Mouse (Mus musculus): ENCODE results near the gene Olfr994. TPM values are rescaled to one million over a fixed set of nuclear protein-coding genes. Genes with fewer than 3 reads are reported as not detected.

Olfr994 gene
- total RNA-seq (2021): not detected
- long read RNA-seq, experiment 1: 0 reads
- long read RNA-seq, experiment 2: 0 reads

DNA sequence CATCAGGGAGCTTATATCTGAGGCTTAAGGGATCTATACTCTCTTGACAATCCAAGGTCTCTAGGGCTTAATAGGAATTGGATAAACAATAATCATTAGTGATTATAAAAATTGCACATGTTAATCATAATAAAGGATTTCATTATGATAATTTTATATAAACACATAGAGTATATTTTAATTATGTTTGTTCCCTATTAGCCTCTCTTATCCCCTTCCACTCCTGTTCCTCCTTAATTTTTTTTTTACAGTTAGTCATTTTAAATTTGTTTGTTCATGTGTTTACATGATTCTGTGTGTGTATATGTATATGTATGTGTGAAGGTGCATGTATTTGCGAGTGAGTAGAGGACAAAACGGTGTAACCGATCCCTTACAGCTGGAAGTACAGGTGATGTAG is at the start of gene Olfr994:
Gene Olfr994 (minus strand): TSS at position 101 of the 400 bp plus-strand sequence.
- Histone ChIP-seq H3K27ac (no peak within 1 kb of the TSS), H3K4me3 (no peak within 1 kb of the TSS)
- intact Hi-C loops (cut with DNase I): no loop called here
- DNase-seq: no peak
- no peak for TF ChIP-seq CTCF (IDR thresholded peaks at IDR 0.05)

DNA sequence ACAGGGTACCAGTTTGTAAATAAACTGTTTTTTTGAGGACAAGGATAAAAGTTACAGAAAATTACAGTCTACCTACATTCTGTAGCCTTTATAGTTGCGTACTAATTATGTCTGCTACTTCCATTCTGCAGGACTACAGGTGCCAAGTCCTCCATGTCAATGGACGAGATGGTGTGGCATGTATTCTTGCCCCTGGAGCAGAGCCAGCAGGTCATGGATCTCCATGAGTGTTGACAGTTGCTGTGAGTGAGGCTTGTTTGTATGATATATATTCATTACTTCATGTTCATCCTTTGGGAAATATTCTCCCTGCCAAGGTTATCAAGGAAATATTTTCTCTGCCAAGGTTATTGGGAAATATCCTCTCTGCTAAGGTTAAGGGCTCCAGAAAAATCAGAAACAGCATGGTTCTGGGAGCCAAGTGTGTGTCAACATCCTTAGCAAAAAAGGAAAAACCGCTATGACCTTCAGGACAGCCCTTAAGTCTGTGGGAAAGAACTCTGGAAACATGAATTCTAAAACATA is 30.6 kb upstream of the Olfr994 start:
- Histone ChIP-seq H3K4me3 (no peak overlapping the region), H3K27ac (no peak overlapping the region)
- intact Hi-C loops (cut with DNase I): no loop called here
- no peak for TF ChIP-seq CTCF (IDR thresholded peaks at IDR 0.05)
- no peak for DNase-seq

- no peak for DNase-seq
- no peak for TF ChIP-seq CTCF (IDR thresholded peaks at IDR 0.05)
- intact Hi-C loops (cut with DNase I): no loop called here
These were observed 7.3 kb upstream of the Olfr994 start, which contains the start of gene Olfr995 for GRCm38 (mm10) chr2:85443539-85443938. TSS of gene Olfr995 (minus strand) at chr2:85443639.

DNA sequence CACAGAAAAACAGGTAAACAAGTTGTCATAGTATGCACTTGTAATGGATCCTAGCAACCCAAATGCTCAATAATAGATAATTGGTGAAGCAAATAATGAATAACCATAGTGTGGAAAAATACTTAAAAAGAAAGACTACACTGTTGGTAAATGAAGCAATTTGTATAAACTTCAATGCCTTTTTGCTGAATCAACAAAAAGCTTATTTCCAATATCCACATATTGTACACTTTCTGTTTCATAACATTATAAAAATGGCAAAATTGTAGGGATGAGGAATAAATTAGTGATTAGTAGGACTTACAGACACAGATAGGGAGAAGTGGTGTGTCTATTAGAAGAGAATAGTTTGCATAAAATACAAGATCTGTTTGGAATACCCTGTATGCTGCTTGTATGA is 6.3 kb upstream of the Olfr994 start:
- no peak overlapping the region for H3K4me3 ChIP-seq
- H3K27ac ChIP-seq: no peak overlapping the region
- DNase-seq: no peak
- TF ChIP-seq CTCF (IDR thresholded peaks at IDR 0.05): no peak
- intact Hi-C loops (cut with DNase I): no loop called here

More at GRCm38 (mm10) chr2:85443539-85443938, 7.3 kb upstream of the Olfr994 start, which contains the start of gene Olfr995:
- H3K4me3 ChIP-seq: no peak within 1 kb of the TSS
- H3K27ac ChIP-seq: no peak within 1 kb of the TSS

- intact Hi-C loops (cut with DNase I): no loop called here
- TF ChIP-seq CTCF (IDR thresholded peaks at IDR 0.05): no peak
- no peak for DNase-seq
- Histone ChIP-seq H3K27ac (no peak overlapping the region), H3K4me3 (no peak overlapping the region)
These were observed 10.4 kb downstream of the Olfr994 start for GRCm38 (mm10) chr2:85425893-85426292.

DNA sequence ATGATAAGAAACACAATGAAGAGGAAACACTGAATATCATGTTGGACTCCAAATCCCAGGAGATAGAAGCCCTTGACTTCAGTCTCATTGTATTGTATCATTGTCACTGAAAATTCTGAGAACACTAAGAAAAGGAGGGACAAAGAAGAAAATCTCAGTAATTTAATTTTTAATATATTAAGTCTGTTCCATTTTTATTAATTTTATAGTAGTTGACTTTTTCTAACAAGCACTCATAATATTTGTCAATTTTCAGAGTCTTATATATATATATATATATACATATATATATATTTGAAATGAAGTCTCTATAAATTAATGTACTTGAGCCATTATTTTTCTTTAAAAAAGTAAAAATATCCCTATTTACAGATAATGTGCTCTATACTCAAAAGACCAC is 21.5 kb downstream of the Olfr994 start, which contains the start of gene Olfr993:
Gene Olfr993 (minus strand): TSS at position 101 of the 400 bp plus-strand sequence.
- H3K27ac ChIP-seq: no peak within 1 kb of the TSS
- no peak for TF ChIP-seq CTCF (IDR thresholded peaks at IDR 0.05)
- no peak within 1 kb of the TSS for H3K4me3 ChIP-seq
- DNase-seq: no peak
- intact Hi-C loops (cut with DNase I): no loop called here

- intact Hi-C loops (cut with DNase I): no loop called here
- DNase-seq: no peak
- H3K4me3 ChIP-seq: no peak within 1 kb of the TSS
- no peak within 1 kb of the TSS for H3K27ac ChIP-seq
- no peak for TF ChIP-seq CTCF (IDR thresholded peaks at IDR 0.05)
These were observed 26.9 kb downstream of the Olfr994 start, which contains the start of gene Olfr992 for GRCm38 (mm10) chr2:85409369-85409768. TSS of gene Olfr992 (minus strand) at chr2:85409469.

Other genes with a start within 250 kb of the Olfr994 start
- gene Lrrc55, start 239.3 kb downstream of the Olfr994 start, total RNA-seq (2021): 1 to 10 TPM in 1 of 2 experiments, under 1 TPM in 1; 0.56 to 1.1 TPM
- not detected for gene Olfr987, start 97.1 kb downstream of the Olfr994 start, total RNA-seq (2021)
- gene Olfr988, start 73.2 kb downstream of the Olfr994 start, total RNA-seq (2021): not detected
- gene Olfr992, start 27.0 kb downstream of the Olfr994 start, total RNA-seq (2021): not detected
- gene Olfr993, start 21.6 kb downstream of the Olfr994 start, total RNA-seq (2021): not detected
- gene Olfr995, start 7.2 kb upstream of the Olfr994 start, total RNA-seq (2021): not detected
- not detected for gene 4833423E24Rik, start 82.6 kb upstream of the Olfr994 start, total RNA-seq (2021)
- not detected for gene Olfr996, start 142.8 kb upstream of the Olfr994 start, total RNA-seq (2021)
- not detected for gene Olfr998, start 152.5 kb upstream of the Olfr994 start, total RNA-seq (2021)
- not detected for gene Olfr1000, start 175.5 kb upstream of the Olfr994 start, total RNA-seq (2021)
- not detected for gene Olfr1002, start 214.3 kb upstream of the Olfr994 start, total RNA-seq (2021)
- not detected for gene Olfr154, start 228.0 kb upstream of the Olfr994 start, total RNA-seq (2021)
- gene Olfr1006, start 242.3 kb upstream of the Olfr994 start, total RNA-seq (2021): not detected